Mouse (Mus musculus): Measurements from ENCODE around the gene Hdgf. TPM values are rescaled to one million over a fixed set of nuclear protein-coding genes. Genes with fewer than 3 reads are reported as not detected.

Gene Hdgf
- polyA plus RNA-seq, 1 experiment from 2014 or later, result 116 TPM

GRCm38 (mm10) chr3:87906601-87906980, 470 bp downstream of the Hdgf start:
- peak; percentile 68 for DNase-seq
- under 1% methylated on average over 33 of the region's 47 CpGs for WGBS (ENCODE audit: insufficient replicate concordance)
- ATAC-seq, result peak; percentile 11

GRCm38 (mm10) chr3:87906981-87907857, 1.1 kb downstream of the Hdgf start:
- peak; percentile 58 for DNase-seq
- WGBS (ENCODE audit: insufficient replicate concordance), result under 1% methylated on average over 27 of the region's 27 CpGs
- Histone ChIP-seq H3K9ac (replicated peaks) (peak overlapping the region; percentile 98), H3K4me1 (ENCODE audit: insufficient read depth) (peaks cover 45% of the 10 kb centered on the region), H3K4me2 (ENCODE audit: low read depth, low read length) (peak overlapping the region; percentile 87), H3K36me3 (replicated peaks; ENCODE audit: insufficient read depth, low read length) (no peaks in the 10 kb centered on the region; the same call in 1 of the 2 replicates), H3K4me3 (ENCODE audit: low read depth, low read length) (peak overlapping the region; percentile 94), H3K27me3 (ENCODE audit: insufficient read depth, low read length) (no peaks in the 10 kb centered on the region), H3K9me3 (ENCODE audit: low read length) (no peaks in the 10 kb centered on the region), H3K27ac (ENCODE audit: low read depth) (peak overlapping the region; percentile 87)
- ATAC-seq, result no peak
- TF ChIP-seq EP300 (IDR thresholded peaks at IDR 0.05; ENCODE audit: low read depth) (no peak), CTCF (IDR thresholded peaks at IDR 0.05; ENCODE audit: low read depth) (no peak)

More at GRCm38 (mm10) chr3:87906601-87906980, 470 bp downstream of the Hdgf start:
- Histone ChIP-seq H3K9me3 (ENCODE audit: low read length) (no peaks in the 10 kb centered on the region), H3K4me2 (ENCODE audit: low read depth, low read length) (peak overlapping the region; percentile 87), H3K27ac (ENCODE audit: low read depth) (peak overlapping the region; percentile 87), H3K36me3 (replicated peaks; ENCODE audit: insufficient read depth, low read length) (no peaks in the 10 kb centered on the region; the same call in 1 of the 2 replicates), H3K4me3 (ENCODE audit: low read depth, low read length) (peak overlapping the region; percentile 94), H3K4me1 (ENCODE audit: insufficient read depth) (peaks cover 45% of the 10 kb centered on the region), H3K9ac (replicated peaks) (peak overlapping the region; percentile 98), H3K27me3 (ENCODE audit: insufficient read depth, low read length) (no peaks in the 10 kb centered on the region)
- no peak for TF ChIP-seq EP300 (IDR thresholded peaks at IDR 0.05; ENCODE audit: low read depth)
- no peak for TF ChIP-seq CTCF (IDR thresholded peaks at IDR 0.05; ENCODE audit: low read depth)

GRCm38 (mm10) chr3:87907906-87908305, 1.8 kb downstream of the Hdgf start:
- ATAC-seq, result no peak
- no peak for TF ChIP-seq EP300 (IDR thresholded peaks at IDR 0.05; ENCODE audit: low read depth)
- no peak for TF ChIP-seq CTCF (IDR thresholded peaks at IDR 0.05; ENCODE audit: low read depth)
- 0% methylated on average over 1 of the region's 1 CpGs for WGBS (ENCODE audit: insufficient replicate concordance)

GRCm38 (mm10) chr3:87909381-87909780, 3.3 kb downstream of the Hdgf start:
- TF ChIP-seq CTCF (IDR thresholded peaks at IDR 0.05; ENCODE audit: low read depth) (no peak), EP300 (IDR thresholded peaks at IDR 0.05; ENCODE audit: low read depth) (no peak)
- ATAC-seq (no peak), DNase-seq (no peak)
- peak overlapping the region; percentile 33 for H3K9ac ChIP-seq (replicated peaks)
- no peaks in the 10 kb centered on the region for H3K27me3 ChIP-seq (ENCODE audit: insufficient read depth, low read length)
- H3K27ac ChIP-seq (ENCODE audit: low read depth), result peak overlapping the region; percentile 87
- WGBS (ENCODE audit: insufficient replicate concordance), result 66% methylated on average over 2 of the region's 2 CpGs
- peak overlapping the region; percentile 87 for H3K4me2 ChIP-seq (ENCODE audit: low read depth, low read length)
- H3K9me3 ChIP-seq (ENCODE audit: low read length), result no peaks in the 10 kb centered on the region
- H3K4me3 ChIP-seq (ENCODE audit: low read depth, low read length), result peak overlapping the region; percentile 24; the same call in 1 of the 2 replicates
- peaks cover 19% of the 10 kb centered on the region for H3K36me3 ChIP-seq (replicated peaks; ENCODE audit: insufficient read depth, low read length)
- H3K4me1 ChIP-seq (ENCODE audit: insufficient read depth), result peaks cover 45% of the 10 kb centered on the region

More at GRCm38 (mm10) chr3:87907906-87908305, 1.8 kb downstream of the Hdgf start:
- H3K9ac ChIP-seq (replicated peaks), result peak overlapping the region; percentile 98
- no peaks in the 10 kb centered on the region for H3K27me3 ChIP-seq (ENCODE audit: insufficient read depth, low read length)
- H3K27ac ChIP-seq (ENCODE audit: low read depth), result peak overlapping the region; percentile 87
- peak overlapping the region; percentile 87 for H3K4me2 ChIP-seq (ENCODE audit: low read depth, low read length)
- peak overlapping the region; percentile 94 for H3K4me3 ChIP-seq (ENCODE audit: low read depth, low read length)
- peaks cover 4% of the 10 kb centered on the region for H3K36me3 ChIP-seq (replicated peaks; ENCODE audit: insufficient read depth, low read length)
- peaks cover 45% of the 10 kb centered on the region for H3K4me1 ChIP-seq (ENCODE audit: insufficient read depth)
- H3K9me3 ChIP-seq (ENCODE audit: low read length), result no peaks in the 10 kb centered on the region
- no peak for DNase-seq

- no peak for TF ChIP-seq CTCF (IDR thresholded peaks at IDR 0.05; ENCODE audit: low read depth)
- no peak for TF ChIP-seq EP300 (IDR thresholded peaks at IDR 0.05; ENCODE audit: low read depth)
- Histone ChIP-seq H3K27me3 (ENCODE audit: insufficient read depth, low read length) (no peaks in the 10 kb centered on the region), H3K27ac (ENCODE audit: low read depth) (peak overlapping the region; percentile 87), H3K4me1 (ENCODE audit: insufficient read depth) (peaks cover 45% of the 10 kb centered on the region), H3K4me3 (ENCODE audit: low read depth, low read length) (peak overlapping the region; percentile 24), H3K36me3 (replicated peaks; ENCODE audit: insufficient read depth, low read length) (peaks cover 24% of the 10 kb centered on the region), H3K4me2 (ENCODE audit: low read depth, low read length) (peak overlapping the region; percentile 87), H3K9ac (replicated peaks) (peak overlapping the region; percentile 33), H3K9me3 (ENCODE audit: low read length) (no peaks in the 10 kb centered on the region)
- no peak for ATAC-seq
- 14% methylated on average over 4 of the region's 4 CpGs for WGBS (ENCODE audit: insufficient replicate concordance)
- no peak for DNase-seq
These were observed 3.8 kb downstream of the Hdgf start for GRCm38 (mm10) chr3:87909874-87910273.

- no peak for TF ChIP-seq CTCF (IDR thresholded peaks at IDR 0.05; ENCODE audit: low read depth)
- TF ChIP-seq EP300 (IDR thresholded peaks at IDR 0.05; ENCODE audit: low read depth), result no peak
- DNase-seq (peak; percentile 88), ATAC-seq (peak; percentile 54)
- H3K4me1 ChIP-seq (ENCODE audit: insufficient read depth), result peaks cover 45% of the 10 kb centered on the region
- peak overlapping the region; percentile 87 for H3K27ac ChIP-seq (ENCODE audit: low read depth)
- peak overlapping the region; percentile 24 for H3K4me3 ChIP-seq (ENCODE audit: low read depth, low read length)
- H3K9me3 ChIP-seq (ENCODE audit: low read length), result no peaks in the 10 kb centered on the region
- peaks cover 32% of the 10 kb centered on the region for H3K36me3 ChIP-seq (replicated peaks; ENCODE audit: insufficient read depth, low read length)
- H3K9ac ChIP-seq (replicated peaks), result peak overlapping the region; percentile 33
- H3K4me2 ChIP-seq (ENCODE audit: low read depth, low read length), result peak overlapping the region; percentile 87
- WGBS (ENCODE audit: insufficient replicate concordance), result 17% methylated on average over 12 of the region's 12 CpGs
- no peaks in the 10 kb centered on the region for H3K27me3 ChIP-seq (ENCODE audit: insufficient read depth, low read length)
These were observed 4.5 kb downstream of the Hdgf start for GRCm38 (mm10) chr3:87910573-87911141.

All from liver, postnatal 0 days (tissue).